8 mouse cellular contexts compared by ENCODE assay signal in genomic region chrX:139774309-139775083, GRCm38 (mm10). TPM values are rescaled to one million over a fixed set of nuclear protein-coding genes. Genes with fewer than 3 reads are reported as not detected.
DNase-seq lines count a peak whose midpoint lies in the region; ATAC-seq and TF ChIP-seq lines count a peak whose summit lies in the region.

No protein-coding gene starts in this region.

- no peak for TF ChIP-seq POLR2A in limb, embryonic 14.5 days (IDR thresholded peaks at IDR 0.05; ENCODE audit: borderline replicate concordance, extremely low read depth, insufficient read depth, insufficient read length)

- no peak for TF ChIP-seq EP300 in heart, postnatal 0 days (IDR thresholded peaks at IDR 0.05; ENCODE audit: low read depth)

- H3K27ac ChIP-seq in heart, postnatal 0 days (ENCODE audit: low read depth) = no peak overlapping the region
- no peak overlapping the region for H3K27ac ChIP-seq in limb, embryonic 14.5 days (replicated peaks; ENCODE audit: low read depth, low read length)

- no peak for TF ChIP-seq CTCF in Patski (IDR thresholded peaks at IDR 0.05)
- TF ChIP-seq CTCF in heart, postnatal 0 days (IDR thresholded peaks at IDR 0.05; ENCODE audit: low read depth) = peak; percentile 71

- no peaks in the 10 kb centered on the region for H3K36me3 ChIP-seq in heart, postnatal 0 days (replicated peaks; ENCODE audit: control insufficient read depth, insufficient read depth, low read length)
- H3K36me3 ChIP-seq in limb, embryonic 14.5 days (ENCODE audit: control insufficient read depth, insufficient read depth, low read length) = no peaks in the 10 kb centered on the region

- H3K4me1 ChIP-seq in heart, postnatal 0 days (ENCODE audit: control insufficient read depth, insufficient read depth) = no peaks in the 10 kb centered on the region
- no peaks in the 10 kb centered on the region for H3K4me1 ChIP-seq in limb, embryonic 14.5 days (ENCODE audit: control insufficient read depth, insufficient read depth, low read length)

- DNase-seq in layer of hippocampus, postnatal 10 days (ENCODE audit: low spot score in 2 of 2) = peak; percentile 50 to 58
- no peak for DNase-seq in layer of hippocampus, postnatal 36 days
- no peak for DNase-seq in Patski (ENCODE audit: low read depth, low spot score)
- peak; percentile 30 to 72 for DNase-seq in cerebellum, postnatal 25 days
- peak; percentile 36 for DNase-seq in heart, postnatal 0 days (ENCODE audit: low spot score)
- peak; percentile 79 for DNase-seq in limb, embryonic 14.5 days (ENCODE audit: low spot score)
- peak; percentile 60 for DNase-seq in naive thymus-derived CD4-positive, alpha-beta T cell, adult 2 months (ENCODE audit: low read depth)
- DNase-seq in ovary, postnatal 14 days (ENCODE audit: low spot score) = no peak

- CTCF ChIA-PET in Patski (lab: Charles Lee) = interaction anchor here (0.7 to 2.4 kb wide), 13 partner anchors 22 to 752 kb away, joined by 3 to 21 read pairs (median 4); no protein-coding TSS in a partner anchor

- in situ Hi-C loops in Patski (cut with MboI; ENCODE audit: low pct_unique_long_range_greater_than_20kb) = loop anchor here (5.0 kb wide), 1 partner anchor 38 kb away; no protein-coding TSS in a partner anchor

- no peak overlapping the region for H3K9ac ChIP-seq in heart, postnatal 0 days (replicated peaks; ENCODE audit: low read depth, low read length)
- no peak overlapping the region for H3K9ac ChIP-seq in limb, embryonic 14.5 days (ENCODE audit: low read depth, low read length, severe bottlenecking)

- POLR2A ChIA-PET in Patski (lab: Charles Lee) = interaction anchor here (5.4 kb wide), 1 partner anchor 35 kb away, joined by 26 read pairs; no protein-coding TSS in a partner anchor

- 0 out of 2 replicates have a peak overlapping the region, but pooled peaks have one; percentile 7 for H3K4me3 ChIP-seq in heart, postnatal 0 days (ENCODE audit: low read depth, low read length)
- no peak overlapping the region for H3K4me3 ChIP-seq in limb, embryonic 14.5 days (replicated peaks; ENCODE audit: low read length)

- peak; percentile 61 for ATAC-seq in Patski
- ATAC-seq in heart, postnatal 0 days (ENCODE audit: insufficient read depth, low read depth) = peak; percentile 47
- ATAC-seq in limb, embryonic 14.5 days (ENCODE audit: low FRiP score, low read depth) = no peak

- peaks cover 25% of the 10 kb centered on the region for H3K27me3 ChIP-seq in Patski
- H3K27me3 ChIP-seq in heart, postnatal 0 days (ENCODE audit: control insufficient read depth, insufficient read depth, low read length) = no peaks in the 10 kb centered on the region
- no peaks in the 10 kb centered on the region for H3K27me3 ChIP-seq in limb, embryonic 14.5 days (ENCODE audit: control insufficient read depth, insufficient read depth, low read length)

- 25% methylated on average over 18 of the region's 18 CpGs for WGBS in heart, postnatal 0 days
- 30% methylated on average over 18 of the region's 18 CpGs for WGBS in limb, embryonic 14.5 days

- no peaks in the 10 kb centered on the region for H3K9me3 ChIP-seq in heart, postnatal 0 days (replicated peaks; ENCODE audit: control insufficient read depth, low read length)
- no peaks in the 10 kb centered on the region for H3K9me3 ChIP-seq in limb, embryonic 14.5 days (ENCODE audit: control insufficient read depth, low read length)

- peak overlapping the region; percentile 47 for H3K4me2 ChIP-seq in heart, postnatal 0 days (ENCODE audit: low read depth, low read length)
- H3K4me2 ChIP-seq in limb, embryonic 14.5 days (replicated peaks; ENCODE audit: low read depth, low read length, severe bottlenecking) = no peak overlapping the region

RNA-seq across cellular contexts. Expression of gene Ripply1, which starts 7.7 kb away (rescaled TPM):
- total RNA-seq in layer of hippocampus, postnatal 10 days (2021) = not detected
- not detected for total RNA-seq in layer of hippocampus, postnatal 36 days (2021)
- 13.6 TPM for polyA plus RNA-seq in Patski (2021)
- total RNA-seq in heart, postnatal 0 days (2014; rRNA removed; ENCODE audit: low replicate concordance) = not detected in 2 replicates
- polyA plus RNA-seq in heart, postnatal 0 days (2015; fragmentation: Nextera tagmentation; extraction: Ambion mirVana) = not detected in 2 replicates
- 2.9 and 3.4 TPM in 2 replicates for polyA plus RNA-seq in limb, embryonic 14.5 days (2012; rRNA removed)
- polyA plus RNA-seq in limb, embryonic 14.5 days (2014; fragmentation: Nextera tagmentation; extraction: Ambion mirVana) = not detected in 2 replicates

RNA-seq across cellular contexts. Expression of gene Cldn2, which starts 26.1 kb away (rescaled TPM):
- total RNA-seq in layer of hippocampus, postnatal 10 days (2021) = 1 to 10 TPM in 1 of 2 experiments, under 1 TPM in 1; 0.91 to 3.1 TPM
- total RNA-seq in layer of hippocampus, postnatal 36 days (2021) = 1 to 10 TPM in 1 of 2 experiments, under 1 TPM in 1; 0.35 to 1.7 TPM
- 119 TPM for polyA plus RNA-seq in Patski (2021)
- not detected in 2 replicates for total RNA-seq in heart, postnatal 0 days (2014; rRNA removed; ENCODE audit: low replicate concordance)
- polyA plus RNA-seq in heart, postnatal 0 days (2015; fragmentation: Nextera tagmentation; extraction: Ambion mirVana) = 0.05 TPM in 1 of 2 replicates, not detected in the other
- 0.65 and 0.67 TPM in 2 replicates for polyA plus RNA-seq in limb, embryonic 14.5 days (2012; rRNA removed)
- 0.25 and 0.30 TPM in 2 replicates for polyA plus RNA-seq in limb, embryonic 14.5 days (2014; fragmentation: Nextera tagmentation; extraction: Ambion mirVana)

Comparison
In these comparisons a context has a peak if more than half of its experiments do, and no peak if none do; other contexts are left out.
1. DNase-seq: peak in layer of hippocampus, postnatal 10 days (2 of 2), cerebellum, postnatal 25 days (2 of 2), heart, postnatal 0 days (single experiment), limb, embryonic 14.5 days (single experiment) and naive thymus-derived CD4-positive, alpha-beta T cell, adult 2 months (single experiment); none in layer of hippocampus, postnatal 36 days (0 of 2), Patski (single experiment) and ovary, postnatal 14 days (single experiment).